Comparison of ENCODE assay signal across 8 mouse cellular contexts in the genomic region with DNA sequence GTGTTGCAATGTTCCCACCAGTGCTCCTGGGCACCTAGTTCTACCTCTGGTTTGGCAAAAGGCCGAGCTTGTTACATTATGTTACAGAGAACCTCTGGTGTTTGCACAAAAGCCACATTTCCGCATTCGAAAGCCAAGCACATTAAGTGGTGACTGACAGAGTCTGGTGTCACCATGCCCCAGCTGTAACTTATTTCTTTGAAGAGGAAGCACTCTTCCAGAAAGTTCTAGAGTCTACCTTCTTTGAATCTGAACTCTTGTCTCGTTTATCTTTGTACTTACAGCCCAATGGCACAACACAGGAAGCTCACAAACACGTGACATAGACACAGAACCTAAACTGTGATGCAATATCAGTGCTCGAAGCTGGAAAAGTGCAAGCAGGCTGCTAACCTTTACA.
DNase-seq lines count a peak whose midpoint lies in the region; ATAC-seq lines count a peak whose summit lies in the region.

No protein-coding gene starts in this region.

- no peaks in the 10 kb centered on the region for H3K9me3 ChIP-seq in liver, embryonic 13.5 days (replicated peaks)

- no peak overlapping the region for H3K4me2 ChIP-seq in liver, embryonic 13.5 days

- H3K4me1 ChIP-seq in liver, embryonic 13.5 days (replicated peaks), result peaks cover 50% of the 10 kb centered on the region

- 22% methylated on average over 6 of the region's 6 CpGs for WGBS in liver, embryonic 13.5 days (ENCODE audit: insufficient replicate concordance)

- no peaks in the 10 kb centered on the region for H3K27me3 ChIP-seq in liver, embryonic 13.5 days

- H3K4me3 ChIP-seq in liver, embryonic 13.5 days (replicated peaks), result no peak overlapping the region

- DNase-seq in adrenal gland, postnatal 14 days, result peak; percentile 36
- no peak for DNase-seq in adrenal gland, postnatal 4 days (ENCODE audit: low spot score in 2 of 2)
- DNase-seq in urinary bladder, adult 18-20 months (ENCODE audit: low spot score in 2 of 2), result peak; percentile 2 to 4
- DNase-seq in urinary bladder, postnatal 25 days (ENCODE audit: low spot score), result no peak
- no peak for DNase-seq in liver, embryonic 13.5 days
- peak; percentile 4 for DNase-seq in ovary, postnatal 36 days (ENCODE audit: low spot score)
- DNase-seq in MN1 (ENCODE audit: low spot score), result no peak
- no peak for DNase-seq in frontal cortex, postnatal 25 days (ENCODE audit: low spot score in 2 of 2)

- peak overlapping the region; percentile 80 for H3K27ac ChIP-seq in liver, embryonic 13.5 days

- no peak for ATAC-seq in liver, embryonic 13.5 days (ENCODE audit: low read depth)

- H3K36me3 ChIP-seq in liver, embryonic 13.5 days, result no peaks in the 10 kb centered on the region

- no peak overlapping the region for H3K9ac ChIP-seq in liver, embryonic 13.5 days

Comparison
In these comparisons a context has a peak if more than half of its experiments do, and no peak if none do; other contexts are left out.
1. DNase-seq: peak in adrenal gland, postnatal 14 days (single experiment), urinary bladder, adult 18-20 months (2 of 2) and ovary, postnatal 36 days (single experiment); none in adrenal gland, postnatal 4 days (0 of 2), urinary bladder, postnatal 25 days (single experiment), liver, embryonic 13.5 days (single experiment), MN1 (single experiment) and frontal cortex, postnatal 25 days (0 of 2).